Mouse (Mus musculus) MEL (cell line): ENCODE data around the gene Cdc7. TPM values are rescaled to one million over a fixed set of nuclear protein-coding genes. Genes with fewer than 3 reads are reported as not detected.

ENCODE experiments used
- DNase-seq: peaks from one replicate; pipeline ENCODE4 v3.0.0; 2011; ENCODE audit warnings: low read depth, low spot score
- H3K27ac ChIP-seq: 2 replicates; pipeline ENCODE4 v1.5.1; 2012; ENCODE audit warnings: low read depth, mild to moderate bottlenecking, control low read depth, low read length, moderate library complexity; ENCODE audit not compliant: control insufficient read depth
- H3K27me3 ChIP-seq, 2 experiments: fragments of 150-350 bp in 1 of 2; sonication (generic) in 1 of 2; 2 replicates each; pipeline ENCODE4 v1.6.1; 2012; ENCODE audit warnings: low read length in 2 of 2, mild to moderate bottlenecking in 2 of 2, improper control_type of control experiment in 1 of 2, moderate library complexity in 1 of 2; ENCODE audit not compliant: insufficient read depth in 2 of 2, control insufficient read depth in 1 of 2
- H3K36me3 ChIP-seq, 2 experiments: 2 replicates each; pipeline ENCODE4 v1.6.1; 2012 to 2014; ENCODE audit warnings: low read length in 2 of 2, improper control_type of control experiment in 1 of 2, inconsistent platforms in 1 of 2, mild to moderate bottlenecking in 1 of 2; ENCODE audit not compliant: insufficient read depth in 2 of 2, control insufficient read depth in 1 of 2
- H3K4me1 ChIP-seq, 2 experiments: fragments of 150-350 bp in 1 of 2; sonication (generic) in 1 of 2; 2 replicates each; pipeline ENCODE4 v1.6.1; 2012; ENCODE audit warnings: low read length in 2 of 2, improper control_type of control experiment in 1 of 2, mild to moderate bottlenecking in 1 of 2; ENCODE audit not compliant: insufficient read depth in 2 of 2, control insufficient read depth in 1 of 2
- H3K4me3 ChIP-seq, 2 experiments: fragments of 150-350 bp in 1 of 2; sonication (generic) in 1 of 2; 2 replicates each; pipeline ENCODE4 v1.5.1; 2012; ENCODE audit warnings: low read depth in 2 of 2, low read length in 2 of 2, mild to moderate bottlenecking in 2 of 2, moderate library complexity in 2 of 2, control low read depth in 1 of 2, improper control_type of control experiment in 1 of 2; ENCODE audit not compliant: control insufficient read depth in 1 of 2, insufficient read depth in 1 of 2
- H3K79me2 ChIP-seq: 2 replicates; pipeline ENCODE4 v1.6.1; 2012; ENCODE audit warnings: mild to moderate bottlenecking, low read length, moderate library complexity; ENCODE audit not compliant: control insufficient read depth, poor library complexity, insufficient read depth
- H3K9ac ChIP-seq: 2 replicates; pipeline ENCODE4 v1.6.1; 2012; ENCODE audit warnings: low read depth, mild to moderate bottlenecking, control low read depth, low read length, moderate library complexity; ENCODE audit not compliant: control insufficient read depth, poor library complexity, severe bottlenecking
- H3K9me3 ChIP-seq: fragments of 150-350 bp; sonication (generic); replicated peaks from 2 replicates; pipeline ENCODE4 v1.6.1; 2012; ENCODE audit warnings: mild to moderate bottlenecking, low read length, improper control_type of control experiment, moderate library complexity; ENCODE audit not compliant: insufficient read depth
- BHLHE40 ChIP-seq: IDR thresholded peaks from 2 replicates; pipeline ENCODE4 v1.6.1; 2012; ENCODE audit warnings: low read depth, mild to moderate bottlenecking, inconsistent platforms, low read length, improper control_type of control experiment, borderline replicate concordance
- CHD1 ChIP-seq: IDR thresholded peaks from 2 replicates; pipeline ENCODE4 v1.6.1; 2012; ENCODE audit warnings: low read depth, mild to moderate bottlenecking, inconsistent platforms, low read length, improper control_type of control experiment
- CHD2 ChIP-seq: IDR thresholded peaks from 2 replicates; pipeline ENCODE4 v1.6.1; 2011; ENCODE audit warnings: low read length, improper control_type of control experiment
- CTCF ChIP-seq, 3 experiments: IDR thresholded peaks in 2 of 3; conservative IDR thresholded peaks in 1 of 3; 2 replicates each; pipeline ENCODE4 v1.5.1; 2011 to 2012; ENCODE audit warnings: low read length in 3 of 3, low read depth in 2 of 3, mild to moderate bottlenecking in 2 of 3, improper control_type of control experiment in 1 of 3, inconsistent platforms in 1 of 3, mixed read lengths in 1 of 3, moderate library complexity in 1 of 3; ENCODE audit not compliant: control insufficient read depth in 1 of 3, insufficient read depth in 1 of 3, poor library complexity in 1 of 3, severe bottlenecking in 1 of 3
- E2F4 ChIP-seq: IDR thresholded peaks from 2 replicates; pipeline ENCODE4 v1.6.1; 2011; ENCODE audit warnings: low read depth, low read length, improper control_type of control experiment, borderline replicate concordance
- ELF1 ChIP-seq: IDR thresholded peaks from 2 replicates; pipeline ENCODE4 v1.6.1; 2014; ENCODE audit warnings: low read depth, mild to moderate bottlenecking, inconsistent platforms, low read length, improper control_type of control experiment, moderate library complexity
- EP300 ChIP-seq, 2 experiments: IDR thresholded peaks; 2 replicates each; pipeline ENCODE4 v1.6.1; 2011; ENCODE audit warnings: improper control_type of control experiment in 2 of 2, low read length in 2 of 2, low read depth in 1 of 2, mild to moderate bottlenecking in 1 of 2
- ETS1 ChIP-seq: IDR thresholded peaks from 2 replicates; pipeline ENCODE4 v1.6.1; 2012; ENCODE audit warnings: low read depth, mild to moderate bottlenecking, inconsistent platforms, low read length, improper control_type of control experiment, moderate library complexity
- GABPA ChIP-seq: IDR thresholded peaks from 2 replicates; pipeline ENCODE4 v1.6.1; 2012; ENCODE audit warnings: low read depth, mild to moderate bottlenecking, inconsistent platforms, low read length, improper control_type of control experiment, moderate library complexity
- GATA1 ChIP-seq: IDR thresholded peaks from 2 replicates; pipeline ENCODE4 v1.6.1; 2011; ENCODE audit warnings: low read depth, low read length, improper control_type of control experiment
- MEF2A ChIP-seq: IDR thresholded peaks from 2 replicates; pipeline ENCODE4 v1.6.1; 2014; ENCODE audit warnings: low read depth, mild to moderate bottlenecking, inconsistent platforms, low read length, improper control_type of control experiment; ENCODE audit not compliant: poor library complexity, insufficient replicate concordance, severe bottlenecking; ENCODE audit errors: extremely low read depth
- MYB ChIP-seq: IDR thresholded peaks from 2 replicates; pipeline ENCODE4 v1.6.1; 2011; ENCODE audit warnings: mild to moderate bottlenecking, low read depth, low read length, improper control_type of control experiment
- NELFE ChIP-seq: IDR thresholded peaks from 2 replicates; pipeline ENCODE4 v1.6.1; 2011; ENCODE audit warnings: low read depth, low read length, improper control_type of control experiment
- POLR2AphosphoS2 ChIP-seq: IDR thresholded peaks from 2 replicates; pipeline ENCODE4 v1.6.1; 2011; ENCODE audit warnings: low read length, improper control_type of control experiment
- POLR2AphosphoS5 ChIP-seq: IDR thresholded peaks from 2 replicates; pipeline ENCODE4 v1.6.1; 2012; ENCODE audit warnings: low read depth, borderline replicate concordance, mild to moderate bottlenecking, inconsistent platforms, low read length, moderate library complexity, mixed read lengths
- RCOR1 ChIP-seq: IDR thresholded peaks from 2 replicates; pipeline ENCODE4 v1.6.1; 2012; ENCODE audit warnings: low read depth, mild to moderate bottlenecking, inconsistent platforms, low read length, improper control_type of control experiment
- SMC3 ChIP-seq: IDR thresholded peaks from 2 replicates; pipeline ENCODE4 v1.6.1; 2011; ENCODE audit warnings: low read depth, low read length, improper control_type of control experiment
- TBP ChIP-seq: IDR thresholded peaks from 2 replicates; pipeline ENCODE4 v1.8.0; 2011; ENCODE audit warnings: low read depth, low read length, improper control_type of control experiment
- USF1 ChIP-seq: IDR thresholded peaks from 2 replicates; pipeline ENCODE4 v1.6.1; 2014; ENCODE audit warnings: low read depth, mild to moderate bottlenecking, inconsistent platforms, low read length, improper control_type of control experiment, moderate library complexity
- ZKSCAN1 ChIP-seq: IDR thresholded peaks from 2 replicates; pipeline ENCODE4 v1.6.1; 2012; ENCODE audit warnings: low read depth, mild to moderate bottlenecking, inconsistent platforms, low read length, improper control_type of control experiment, moderate library complexity
- ZNF384 ChIP-seq: IDR thresholded peaks from 2 replicates; pipeline ENCODE4 v1.6.1; 2012; ENCODE audit warnings: low read depth, mild to moderate bottlenecking, inconsistent platforms, low read length, improper control_type of control experiment
- polyA plus RNA-seq, 2 experiments: library from polyadenylated mRNA; stranded (reverse) in 1 of 2; unstranded in 1 of 2; fragments of >175 nt in 1 of 2; fragments of >200 nt in 1 of 2; gene quantifications; 2 replicates each; pipeline versions ENCODE4 v1.2.1 to v1.2.4; 2012; ENCODE audit warnings: low replicate concordance in 2 of 2, low read depth in 1 of 2; ENCODE audit not compliant: insufficient read length in 2 of 2, insufficient read depth in 1 of 2, missing spikeins in 1 of 2
- total RNA-seq: library from RNA; depleted of rRNA; stranded (reverse); fragments of 300-350 nt; gene quantifications from 2 replicates; pipeline ENCODE4 v1.2.3, GENCODE M21; 2012

Cdc7 gene
- total and polyA plus RNA-seq, 3 experiments = 19.6 to 21.4 TPM; not detected in 1

- H3K4me3 ChIP-seq = no peak overlapping the region
- no peaks in the 10 kb centered on the region for H3K4me1 ChIP-seq
- no peaks in the 10 kb centered on the region for H3K9me3 ChIP-seq
- H3K36me3 ChIP-seq = peaks cover 0 to 7% of the 10 kb centered on the region in 2 experiments; a peak in 2 of 4 replicates
- TF ChIP-seq ETS1 = no peak
- H3K27me3 ChIP-seq = no peaks in the 10 kb centered on the region
- no peak overlapping the region for H3K9ac ChIP-seq
- H3K79me2 ChIP-seq = no peaks in the 10 kb centered on the region
- no peak overlapping the region for H3K27ac ChIP-seq
- DNase-seq = no peak
These were observed 21.5 kb downstream of the Cdc7 start for GRCm38 (mm10) chr5:106985594-106985993.

- no peaks in the 10 kb centered on the region for H3K27me3 ChIP-seq
- H3K79me2 ChIP-seq = no peaks in the 10 kb centered on the region
- DNase-seq = no peak
- H3K9ac ChIP-seq = no peak overlapping the region
- no peak overlapping the region for H3K4me3 ChIP-seq
- H3K4me1 ChIP-seq = no peaks in the 10 kb centered on the region
- peaks cover 0 to 4% of the 10 kb centered on the region in 2 experiments; a peak in 1 of 4 replicates for H3K36me3 ChIP-seq
- no peak for TF ChIP-seq ZNF384
- no peak for TF ChIP-seq GATA1
- TF ChIP-seq SMC3 = no peak
- TF ChIP-seq POLR2AphosphoS5 = no peak
- TF ChIP-seq CHD2 = no peak
- no peak for TF ChIP-seq MEF2A
- no peak for TF ChIP-seq ETS1
- no peak for TF ChIP-seq ELF1
- TF ChIP-seq POLR2AphosphoS2 = no peak
- TF ChIP-seq TBP = no peak
- TF ChIP-seq MYB = no peak
- TF ChIP-seq USF1 = no peak
- TF ChIP-seq EP300 (IDR thresholded peaks at IDR 0.05; ENCODE audit: low read depth in 1 of 2, low read length in 2 of 2) = no peak
- TF ChIP-seq CHD1 = no peak
- TF ChIP-seq BHLHE40 = no peak
- no peak for TF ChIP-seq NELFE
- no peak overlapping the region for H3K27ac ChIP-seq
- H3K9me3 ChIP-seq = no peaks in the 10 kb centered on the region
These were observed 25.1 kb downstream of the Cdc7 start for GRCm38 (mm10) chr5:106989181-106989580.

- TF ChIP-seq GABPA (no peak), E2F4 (no peak), EP300 (IDR thresholded peaks at IDR 0.05; ENCODE audit: low read depth in 1 of 2, low read length in 2 of 2) (no peak), ELF1 (no peak), ETS1 (no peak), SMC3 (no peak), CTCF (IDR thresholded peaks at IDR 0.05 in 2 of 3, conservative IDR thresholded peaks at IDR 0.05 in 1 of 3; ENCODE audit: control insufficient read depth in 1 of 3, insufficient read depth in 1 of 3, low read depth in 2 of 3, low read length in 3 of 3, poor library complexity in 1 of 3, severe bottlenecking in 1 of 3) (no peak), RCOR1 (no peak), ZKSCAN1 (no peak)
- Histone ChIP-seq H3K79me2 (no peaks in the 10 kb centered on the region), H3K4me3 (no peak overlapping the region), H3K27ac (no peak overlapping the region), H3K4me1 (no peaks in the 10 kb centered on the region), H3K27me3 (no peaks in the 10 kb centered on the region), H3K9ac (no peak overlapping the region), H3K9me3 (no peaks in the 10 kb centered on the region), H3K36me3 (peaks cover 0 to 4% of the 10 kb centered on the region in 2 experiments; a peak in 1 of 4 replicates)
- DNase-seq = no peak
These were observed 25.7 kb downstream of the Cdc7 start for GRCm38 (mm10) chr5:106989786-106990185.
